Mouse (Mus musculus) MEL (cell line): Measurements from ENCODE around the gene Pigm.

Experiments
- CTCF ChIP-seq, 3 experiments: IDR thresholded peaks in 2 of 3; conservative IDR thresholded peaks in 1 of 3; 2 replicates each; pipeline ENCODE4 v1.5.1; 2011 to 2012; ENCODE audit warnings: low read length in 3 of 3, low read depth in 2 of 3, mild to moderate bottlenecking in 2 of 3, improper control_type of control experiment in 1 of 3, inconsistent platforms in 1 of 3, mixed read lengths in 1 of 3, moderate library complexity in 1 of 3; ENCODE audit not compliant: control insufficient read depth in 1 of 3, insufficient read depth in 1 of 3, poor library complexity in 1 of 3, severe bottlenecking in 1 of 3
- POLR2A ChIP-seq, 2 experiments: IDR thresholded peaks; 2 replicates each; pipeline ENCODE4 v1.6.1; 2011 to 2012; ENCODE audit warnings: low read length in 2 of 2, mild to moderate bottlenecking in 2 of 2, control low read depth in 1 of 2, improper control_type of control experiment in 1 of 2, low read depth in 1 of 2, moderate library complexity in 1 of 2; ENCODE audit not compliant: control insufficient read depth in 1 of 2, insufficient read depth in 1 of 2, poor library complexity in 1 of 2

DNA sequence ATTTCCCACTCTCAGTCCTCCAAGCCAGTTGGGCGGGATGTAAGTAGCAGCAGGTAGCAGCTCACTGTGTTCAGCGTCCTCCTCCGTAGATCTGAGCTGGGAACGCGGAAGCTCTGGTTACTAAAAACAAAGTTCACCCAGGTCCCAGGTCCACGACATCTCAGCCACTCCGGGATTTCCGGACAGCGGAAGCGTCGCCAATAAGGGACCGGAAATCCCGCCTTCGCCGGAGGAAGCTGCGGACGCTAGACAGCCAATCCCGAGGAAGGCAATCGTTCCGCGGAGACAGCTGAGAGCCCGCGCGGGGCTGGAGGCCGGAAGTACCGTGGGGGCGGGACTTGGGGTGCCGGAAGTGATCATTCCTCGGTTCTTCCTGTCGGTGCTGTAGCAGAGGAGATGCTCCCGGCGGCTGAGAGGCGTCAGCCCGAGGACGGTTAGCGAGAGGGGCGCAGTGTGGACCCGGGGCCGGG, at the start of gene Pigm:
- TF ChIP-seq CTCF (IDR thresholded peaks at IDR 0.05 in 2 of 3, conservative IDR thresholded peaks at IDR 0.05 in 1 of 3; ENCODE audit: control insufficient read depth in 1 of 3, insufficient read depth in 1 of 3, low read depth in 2 of 3, low read length in 3 of 3, poor library complexity in 1 of 3, severe bottlenecking in 1 of 3), result no peak
- peak; percentile 36 to 81; a peak in 2 of 4 replicates for TF ChIP-seq POLR2A (IDR thresholded peaks at IDR 0.05; ENCODE audit: control insufficient read depth in 1 of 2, insufficient read depth in 1 of 2, low read depth in 1 of 2, low read length in 2 of 2, poor library complexity in 1 of 2)
